Mouse (Mus musculus) intestine, embryonic 15.5 days (tissue): Measurements from ENCODE around the gene Olfr851. TPM values are rescaled to one million over a fixed set of nuclear protein-coding genes. Genes with fewer than 3 reads are reported as not detected.

Experiments used
- ATAC-seq: fragments of 200-750 bp; cut with Nextera tagmentation; 2 replicates; pipeline ENCODE4 v1.8.0; 2017; ENCODE audit warnings: moderate TSS enrichment, moderate library complexity
- H3K27ac ChIP-seq: fragments of 300-500 bp; sonication (generic); 2 replicates; pipeline ENCODE4 v1.5.1; 2015; ENCODE audit warnings: mild to moderate bottlenecking, inconsistent platforms
- H3K27me3 ChIP-seq: fragments of 300-500 bp; sonication (generic); replicated peaks from 2 replicates; pipeline ENCODE4 v1.6.1; 2015; ENCODE audit warnings: inconsistent platforms
- H3K36me3 ChIP-seq: fragments of 300-500 bp; sonication (generic); 2 replicates; pipeline ENCODE4 v1.6.1; 2015; ENCODE audit warnings: inconsistent platforms
- H3K4me1 ChIP-seq: fragments of 300-500 bp; sonication (generic); replicated peaks from 2 replicates; pipeline ENCODE4 v1.6.1; 2015; ENCODE audit warnings: inconsistent platforms
- H3K4me2 ChIP-seq: fragments of 300-500 bp; sonication (generic); replicated peaks from 2 replicates; pipeline ENCODE4 v1.6.1; 2015; ENCODE audit warnings: mild to moderate bottlenecking, inconsistent platforms
- H3K4me3 ChIP-seq: fragments of 300-500 bp; sonication (generic); replicated peaks from 2 replicates; pipeline ENCODE4 v1.5.1; 2015; ENCODE audit warnings: inconsistent platforms
- H3K9ac ChIP-seq: fragments of 300-500 bp; sonication (generic); 2 replicates; pipeline ENCODE4 v1.6.1; 2015; ENCODE audit warnings: inconsistent platforms
- H3K9me3 ChIP-seq: fragments of 300-500 bp; sonication (generic); 2 replicates; pipeline ENCODE4 v1.6.1; 2016; ENCODE audit warnings: inconsistent platforms
- WGBS: fragments of 180-500 bp; shearing (Covaris S2); methylation state at CpG from one replicate; pipeline ENCODE4 v1.1.7; 2015; 5-methylcytosine and 5-hydroxymethylcytosine counted together
- polyA plus RNA-seq: library from polyadenylated mRNA; unstranded; fragments of >200 nt; fragmentation: Nextera tagmentation; extraction: Ambion mirVana; gene quantifications from 2 replicates; pipeline ENCODE4 v1.2.1, GENCODE M21; 2015

Olfr851 gene
- not detected in 2 replicates for polyA plus RNA-seq

GRCm38 (mm10) chr9:19492995-19493394, at the start of gene Olfr851:
Olfr851 (plus strand) TSS chr9:19493295.
- Histone ChIP-seq H3K27ac (no peak within 1 kb of the TSS), H3K27me3 (no peaks in the 10 kb centered on the region), H3K4me2 (no peak within 1 kb of the TSS), H3K9ac (no peak within 1 kb of the TSS), H3K36me3 (no peaks in the 10 kb centered on the region), H3K4me1 (no peaks in the 10 kb centered on the region), H3K4me3 (no peak within 1 kb of the TSS), H3K9me3 (no peaks in the 10 kb centered on the region)
- ATAC-seq, result no peak

DNA sequence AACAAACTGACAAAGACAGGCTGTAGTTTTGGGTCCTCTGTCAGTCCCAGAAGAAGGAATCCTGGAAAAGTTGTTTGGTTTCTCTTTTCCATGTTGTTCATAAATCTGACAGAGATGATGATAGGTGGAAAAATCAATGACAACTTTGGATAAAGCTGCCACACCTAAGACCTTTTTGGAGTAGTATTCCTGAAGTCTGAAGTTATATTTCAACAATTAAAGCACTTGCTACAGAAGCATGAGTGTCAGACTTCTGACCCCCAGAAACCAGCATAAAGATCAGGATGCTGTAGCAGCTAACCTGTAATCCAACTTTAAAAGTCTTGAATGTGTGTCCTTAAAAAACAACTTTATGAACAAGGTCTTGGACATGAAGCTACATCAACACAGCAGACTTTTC, 14.9 kb upstream of the Olfr851 start, which contains the start of gene Olfr850:
Olfr850 (minus strand) TSS at position 101 of the 400 bp plus-strand sequence.
- no peak for ATAC-seq

GRCm38 (mm10) chr9:19540976-19541375, 47.9 kb downstream of the Olfr851 start, which contains the start of gene Olfr853:
Olfr853 (minus strand) TSS chr9:19541076.
- ATAC-seq, result no peak
- Histone ChIP-seq H3K4me3 (no peak within 1 kb of the TSS), H3K27ac (no peak within 1 kb of the TSS), H3K27me3 (no peaks in the 10 kb centered on the region), H3K9me3 (no peaks in the 10 kb centered on the region; the same call in 1 of the 2 replicates), H3K9ac (no peak within 1 kb of the TSS), H3K4me2 (no peak within 1 kb of the TSS), H3K36me3 (no peaks in the 10 kb centered on the region), H3K4me1 (no peaks in the 10 kb centered on the region)
- WGBS, result 75% methylated on average over 1 of the region's 1 CpGs

More for the DNA sequence above, 14.9 kb upstream of the Olfr851 start, which contains the start of gene Olfr850:
- Histone ChIP-seq H3K9me3 (no peaks in the 10 kb centered on the region), H3K4me2 (no peak within 1 kb of the TSS), H3K27me3 (no peaks in the 10 kb centered on the region), H3K9ac (no peak within 1 kb of the TSS), H3K4me3 (no peak within 1 kb of the TSS), H3K27ac (no peak within 1 kb of the TSS), H3K36me3 (no peaks in the 10 kb centered on the region), H3K4me1 (no peaks in the 10 kb centered on the region)

Other genes starting within 250 kb of the Olfr851 start
- gene Olfr843, start 241.3 kb upstream of the Olfr851 start, polyA plus RNA-seq, result not detected in 2 replicates
- gene Olfr844, start 176.9 kb upstream of the Olfr851 start, polyA plus RNA-seq, result not detected in 2 replicates
- not detected in 2 replicates for gene Olfr845, start 156.8 kb upstream of the Olfr851 start, polyA plus RNA-seq
- not detected in 2 replicates for gene Olfr846, start 129.3 kb upstream of the Olfr851 start, polyA plus RNA-seq
- not detected in 2 replicates for gene Olfr847, start 114.6 kb upstream of the Olfr851 start, polyA plus RNA-seq
- gene Olfr849, start 53.0 kb upstream of the Olfr851 start, polyA plus RNA-seq, result not detected in 2 replicates
- gene Olfr850, start 15.0 kb upstream of the Olfr851 start, polyA plus RNA-seq, result not detected in 2 replicates
- not detected in 2 replicates for gene Olfr853, start 47.8 kb downstream of the Olfr851 start, polyA plus RNA-seq
- gene Olfr854, start 74.1 kb downstream of the Olfr851 start, polyA plus RNA-seq, result not detected in 2 replicates
- not detected in 2 replicates for gene Olfr855, start 89.3 kb downstream of the Olfr851 start, polyA plus RNA-seq
- gene Zfp317, start 128.8 kb downstream of the Olfr851 start, polyA plus RNA-seq, result 22.4 and 24.0 TPM in 2 replicates
- gene Olfr857, start 216.1 kb downstream of the Olfr851 start, polyA plus RNA-seq, result not detected in 2 replicates